Mouse (Mus musculus): ENCODE results near the gene Aym1.

Aym1 gene

DNA sequence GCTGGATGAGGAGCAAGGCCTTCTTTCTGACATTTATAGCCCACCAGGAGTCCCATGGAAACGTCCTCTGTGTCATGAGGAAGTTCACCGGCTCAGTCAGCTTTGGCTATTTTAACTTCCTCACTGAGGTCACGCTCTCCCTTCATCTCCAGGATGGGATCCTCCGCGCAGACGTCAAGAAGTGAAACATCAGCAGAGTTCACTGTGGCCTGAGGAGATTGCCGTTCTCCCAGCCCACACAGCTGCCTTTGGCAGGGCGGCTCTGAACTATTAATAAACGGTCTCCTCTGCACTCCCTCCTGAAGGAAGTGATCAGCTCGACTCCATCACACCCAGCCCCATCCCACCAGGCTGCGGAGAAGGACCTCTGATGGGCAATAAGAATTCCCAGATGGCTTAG lies 45.6 kb downstream of the Aym1 start:
- DNase-seq (ENCODE audit: low spot score in 2 of 2): no peak

- DNase-seq (ENCODE audit: low spot score in 2 of 2): no peak
Observed at GRCm38 (mm10) chr5:113407346-113407745, 50.3 kb downstream of the Aym1 start.

Measured in frontal cortex, postnatal 25 days (tissue).